Mouse (Mus musculus) midbrain, embryonic 14.5 days (tissue): Measurements from ENCODE around the gene Lamb3. TPM values are rescaled to one million over a fixed set of nuclear protein-coding genes. Genes with fewer than 3 reads are reported as not detected.

Source experiments
- ATAC-seq: fragments of 200-750 bp; cut with Nextera tagmentation; 2 replicates; pipeline ENCODE4 v1.8.0; 2017; ENCODE audit warnings: moderate number of reproducible peaks, moderate library complexity; ENCODE audit not compliant: low FRiP score, low TSS enrichment
- DNase-seq: peaks from one replicate; pipeline ENCODE4 v3.0.0-alpha.2; 2015
- H3K27ac ChIP-seq: fragments of 300-500 bp; sonication (generic); replicated peaks from 2 replicates; pipeline ENCODE4 v1.5.1; 2014; ENCODE audit warnings: mild to moderate bottlenecking, low read depth, low read length, moderate library complexity
- H3K27me3 ChIP-seq: fragments of 300-500 bp; sonication (generic); 2 replicates; pipeline ENCODE4 v1.6.1; 2014; ENCODE audit warnings: low read length, control low read depth, mixed read lengths; ENCODE audit not compliant: control insufficient read depth, insufficient read depth
- H3K36me3 ChIP-seq: fragments of 300-500 bp; sonication (generic); 2 replicates; pipeline ENCODE4 v1.6.1; 2014; ENCODE audit warnings: low read length, control low read depth; ENCODE audit not compliant: control insufficient read depth, insufficient read depth
- H3K4me1 ChIP-seq: fragments of 300-500 bp; sonication (generic); 2 replicates; pipeline ENCODE4 v1.6.1; 2014; ENCODE audit warnings: mild to moderate bottlenecking, antibody characterized with exemption, low read length, control low read depth; ENCODE audit not compliant: control insufficient read depth, insufficient read depth
- H3K4me2 ChIP-seq: fragments of 300-500 bp; sonication (generic); 2 replicates; pipeline ENCODE4 v1.6.1; 2014; ENCODE audit warnings: mild to moderate bottlenecking, low read length, moderate library complexity
- H3K4me3 ChIP-seq: fragments of 300-500 bp; sonication (generic); replicated peaks from 2 replicates; pipeline ENCODE4 v1.5.1; 2014; ENCODE audit warnings: low read depth, low read length
- H3K9ac ChIP-seq: fragments of 300-500 bp; sonication (generic); replicated peaks from 2 replicates; pipeline ENCODE4 v1.6.1; 2014; ENCODE audit warnings: mild to moderate bottlenecking, low read length, moderate library complexity
- H3K9me3 ChIP-seq: fragments of 300-500 bp; sonication (generic); 2 replicates; pipeline ENCODE4 v1.6.1; 2016; ENCODE audit warnings: low read length, control low read depth, mixed read lengths; ENCODE audit not compliant: control insufficient read depth
- WGBS: fragments of 180-500 bp; shearing (Covaris S2); extraction: QIAGEN DNeasy Blood & Tissue Kit; methylation state at CpG from one replicate; pipeline ENCODE4 v1.1.7; 2014; 5-methylcytosine and 5-hydroxymethylcytosine counted together
- polyA plus RNA-seq: library from polyadenylated mRNA; unstranded; fragments of >200 nt; fragmentation: Nextera tagmentation; extraction: Ambion mirVana; gene quantifications from 2 replicates; pipeline ENCODE4 v1.2.1, GENCODE M21; 2014

Lamb3 gene
- polyA plus RNA-seq, 1 experiment from 2014 or later: 0.30 TPM

- no peak overlapping the region for H3K9ac ChIP-seq
- H3K36me3 ChIP-seq: no peaks in the 10 kb centered on the region
- DNase-seq (peak; percentile 72), ATAC-seq (peak; percentile 70)
- no peak overlapping the region for H3K4me3 ChIP-seq
- peak overlapping the region; percentile 45 for H3K4me2 ChIP-seq
- peaks cover 19% of the 10 kb centered on the region for H3K4me1 ChIP-seq
- no peaks in the 10 kb centered on the region for H3K9me3 ChIP-seq
- no peaks in the 10 kb centered on the region for H3K27me3 ChIP-seq
- 0 out of 2 replicates have a peak overlapping the region, but pooled peaks have one; percentile 26 for H3K27ac ChIP-seq
- WGBS: 2% methylated on average over 8 of the region's 8 CpGs
Measured at GRCm38 (mm10) chr1:193382435-193382834, 174.9 kb downstream of the Lamb3 start.

GRCm38 (mm10) chr1:193382841-193383462 is 175.5 kb downstream of the Lamb3 start:
- Histone ChIP-seq H3K4me2 (peak overlapping the region; percentile 45), H3K9ac (no peak overlapping the region), H3K9me3 (no peaks in the 10 kb centered on the region), H3K27me3 (no peaks in the 10 kb centered on the region), H3K36me3 (no peaks in the 10 kb centered on the region), H3K4me1 (peaks cover 20% of the 10 kb centered on the region), H3K4me3 (no peak overlapping the region), H3K27ac (no peak overlapping the region)
- peak; percentile 67 for DNase-seq
- no peak for ATAC-seq
- 5% methylated on average over 8 of the region's 8 CpGs for WGBS

- H3K9me3 ChIP-seq: no peaks in the 10 kb centered on the region
- H3K27ac ChIP-seq: peak overlapping the region; percentile 50
- DNase-seq: peak; percentile 95
- H3K36me3 ChIP-seq: no peaks in the 10 kb centered on the region
- ATAC-seq: peak; percentile 36; the same call in 1 of the 2 replicates
- no peak overlapping the region for H3K4me3 ChIP-seq
- peaks cover 43% of the 10 kb centered on the region for H3K4me1 ChIP-seq
- no peak overlapping the region for H3K9ac ChIP-seq
- WGBS: 0% methylated on average over 5 of the region's 5 CpGs
- no peak overlapping the region for H3K4me2 ChIP-seq
- no peaks in the 10 kb centered on the region for H3K27me3 ChIP-seq
Measured at GRCm38 (mm10) chr1:193386136-193386535, 178.6 kb downstream of the Lamb3 start.

- H3K9ac ChIP-seq: no peak overlapping the region
- H3K36me3 ChIP-seq: no peaks in the 10 kb centered on the region
- H3K4me3 ChIP-seq: no peak overlapping the region
- no peaks in the 10 kb centered on the region for H3K9me3 ChIP-seq
- DNase-seq (no peak), ATAC-seq (no peak)
- 40% methylated on average over 2 of the region's 2 CpGs for WGBS
- no peak overlapping the region for H3K4me2 ChIP-seq
- H3K27me3 ChIP-seq: no peaks in the 10 kb centered on the region
- H3K27ac ChIP-seq: no peak overlapping the region
- peaks cover 36% of the 10 kb centered on the region for H3K4me1 ChIP-seq
Measured at GRCm38 (mm10) chr1:193387241-193387640, 179.7 kb downstream of the Lamb3 start.

- Histone ChIP-seq H3K4me3 (no peak overlapping the region), H3K9me3 (no peaks in the 10 kb centered on the region), H3K4me2 (no peak overlapping the region), H3K36me3 (no peaks in the 10 kb centered on the region), H3K4me1 (peaks cover 35% of the 10 kb centered on the region), H3K9ac (no peak overlapping the region), H3K27ac (peak overlapping the region; percentile 53), H3K27me3 (no peaks in the 10 kb centered on the region)
- WGBS: 2% methylated on average over 3 of the region's 3 CpGs
- ATAC-seq (peak; percentile 66), DNase-seq (peak; percentile 73)
Measured at GRCm38 (mm10) chr1:193389505-193389904, 182.0 kb downstream of the Lamb3 start.

GRCm38 (mm10) chr1:193390004-193390403 is 182.5 kb downstream of the Lamb3 start:
- WGBS: 12% methylated on average over 12 of the region's 12 CpGs
- H3K9ac ChIP-seq: no peak overlapping the region
- H3K27me3 ChIP-seq: no peaks in the 10 kb centered on the region
- no peak overlapping the region for H3K4me3 ChIP-seq
- no peaks in the 10 kb centered on the region for H3K9me3 ChIP-seq
- peak overlapping the region; percentile 53 for H3K27ac ChIP-seq
- no peaks in the 10 kb centered on the region for H3K36me3 ChIP-seq
- no peak overlapping the region for H3K4me2 ChIP-seq
- H3K4me1 ChIP-seq: peaks cover 35% of the 10 kb centered on the region
- ATAC-seq (no peak), DNase-seq (no peak)

GRCm38 (mm10) chr1:193392266-193392665 is 184.8 kb downstream of the Lamb3 start:
- WGBS: 89% methylated on average over 3 of the region's 3 CpGs
- no peak for DNase-seq
- Histone ChIP-seq H3K4me3 (no peak overlapping the region), H3K27ac (no peak overlapping the region), H3K4me1 (peaks cover 25% of the 10 kb centered on the region), H3K4me2 (no peak overlapping the region), H3K9me3 (no peaks in the 10 kb centered on the region), H3K36me3 (no peaks in the 10 kb centered on the region), H3K27me3 (no peaks in the 10 kb centered on the region), H3K9ac (no peak overlapping the region)
- ATAC-seq: no peak

Other genes with a start within 250 kb of the Lamb3 start
- gene Syt14, start 171.9 kb upstream of the Lamb3 start, polyA plus RNA-seq: 10.9 and 12.4 TPM in 2 replicates
- 7.5 and 10.0 TPM in 2 replicates for gene Diexf, start 77.4 kb upstream of the Lamb3 start, polyA plus RNA-seq
- gene Irf6, start 54.6 kb upstream of the Lamb3 start, polyA plus RNA-seq: 0.53 and 0.92 TPM in 2 replicates
- gene A130010J15Rik, start 39.7 kb upstream of the Lamb3 start, polyA plus RNA-seq: 10.4 and 15.4 TPM in 2 replicates
- 0.32 and 1.4 TPM in 2 replicates for gene Traf3ip3, start 6.0 kb upstream of the Lamb3 start, polyA plus RNA-seq
- 0.22 TPM in 1 of 2 replicates, not detected in the other for gene Hsd11b1, start 56.4 kb downstream of the Lamb3 start, polyA plus RNA-seq
- gene G0s2, start 65.5 kb downstream of the Lamb3 start, polyA plus RNA-seq: 5.7 and 7.4 TPM in 2 replicates
- gene Camk1g, start 162.6 kb downstream of the Lamb3 start, polyA plus RNA-seq: 46.0 and 47.7 TPM in 2 replicates